Mouse (Mus musculus): ENCODE data around the gene Wrnip1. TPM values are rescaled to one million over a fixed set of nuclear protein-coding genes. Genes with fewer than 3 reads are reported as not detected.

Gene Wrnip1
- polyA plus RNA-seq, 1 experiment from 2014 or later = 10.3 TPM

Other genes with a start within 250 kb of the Wrnip1 start
- 0.22 and 0.44 TPM in 2 replicates for gene Mylk4, start 18.1 kb upstream of the Wrnip1 start, polyA plus RNA-seq (2015; fragmentation: Nextera tagmentation; extraction: Ambion mirVana)
- gene D930007J09Rik, start 811 bp downstream of the Wrnip1 start, polyA plus RNA-seq (2015; fragmentation: Nextera tagmentation; extraction: Ambion mirVana) = not detected in 2 replicates
- gene Serpinb1a, start 49.1 kb downstream of the Wrnip1 start, polyA plus RNA-seq (2015; fragmentation: Nextera tagmentation; extraction: Ambion mirVana) = 36.4 and 44.1 TPM in 2 replicates
- gene Serpinb1c, start 96.2 kb downstream of the Wrnip1 start, polyA plus RNA-seq (2015; fragmentation: Nextera tagmentation; extraction: Ambion mirVana) = not detected in 2 replicates
- gene Serpinb6b, start 163.2 kb downstream of the Wrnip1 start, polyA plus RNA-seq (2015; fragmentation: Nextera tagmentation; extraction: Ambion mirVana) = 4.6 and 5.4 TPM in 2 replicates
- gene Serpinb9, start 201.2 kb downstream of the Wrnip1 start, polyA plus RNA-seq (2015; fragmentation: Nextera tagmentation; extraction: Ambion mirVana) = 1.8 and 1.9 TPM in 2 replicates
- not detected in 2 replicates for gene Serpinb9b, start 225.4 kb downstream of the Wrnip1 start, polyA plus RNA-seq (2015; fragmentation: Nextera tagmentation; extraction: Ambion mirVana)